Mouse (Mus musculus): Measurements from ENCODE around the gene Ect2l. TPM values are rescaled to one million over a fixed set of nuclear protein-coding genes. Genes with fewer than 3 reads are reported as not detected.

Ect2l gene
- polyA plus RNA-seq, 1 experiment from 2014 or later = 0.21 TPM

DNA sequence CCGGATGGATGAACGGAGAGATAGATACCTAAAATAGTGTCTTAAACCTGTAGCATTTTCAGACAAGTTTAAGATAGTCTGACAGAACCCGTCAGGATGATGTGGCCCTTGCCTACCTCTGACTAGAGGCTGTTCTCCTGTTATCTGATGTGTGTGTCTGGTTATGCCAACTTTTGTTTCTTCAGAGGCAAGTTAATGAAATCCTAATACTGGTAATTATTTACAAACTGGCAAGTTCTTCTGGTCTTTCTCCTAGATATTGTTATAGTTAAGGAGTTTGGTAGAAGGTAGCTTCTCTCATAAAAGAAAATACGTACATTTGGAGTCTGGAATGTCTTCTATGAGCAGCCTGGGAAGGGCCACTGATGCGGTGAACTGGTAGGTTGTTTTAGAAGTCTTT, 80.4 kb downstream of the Ect2l start:
- no peak overlapping the region for H3K27ac ChIP-seq (replicated peaks)
- no peaks in the 10 kb centered on the region for H3K4me1 ChIP-seq (replicated peaks; ENCODE audit: control insufficient read depth, insufficient read depth)
- DNase-seq (ENCODE audit: low spot score) = no peak
- H3K4me2 ChIP-seq (replicated peaks; ENCODE audit: low read depth) = no peak overlapping the region
- no peak overlapping the region for H3K4me3 ChIP-seq (ENCODE audit: low read depth, low read length)
- no peaks in the 10 kb centered on the region for H3K27me3 ChIP-seq (ENCODE audit: control insufficient read depth, insufficient read depth, low read length)
- H3K9me3 ChIP-seq (ENCODE audit: control insufficient read depth, low read length) = no peaks in the 10 kb centered on the region
- no peak for ATAC-seq (ENCODE audit: low FRiP score, low TSS enrichment)
- TF ChIP-seq CTCF (IDR thresholded peaks at IDR 0.05; ENCODE audit: low read depth) = no peak
- no peak for TF ChIP-seq EP300 (optimal IDR thresholded peaks at IDR 0.05)
- WGBS = 94% methylated on average over 5 of the region's 5 CpGs
- no peak overlapping the region for H3K9ac ChIP-seq (ENCODE audit: low read length)
- peaks cover 3% of the 10 kb centered on the region; the same call in 1 of the 2 replicates for H3K36me3 ChIP-seq (ENCODE audit: control insufficient read depth, insufficient read depth, low read length)

DNA sequence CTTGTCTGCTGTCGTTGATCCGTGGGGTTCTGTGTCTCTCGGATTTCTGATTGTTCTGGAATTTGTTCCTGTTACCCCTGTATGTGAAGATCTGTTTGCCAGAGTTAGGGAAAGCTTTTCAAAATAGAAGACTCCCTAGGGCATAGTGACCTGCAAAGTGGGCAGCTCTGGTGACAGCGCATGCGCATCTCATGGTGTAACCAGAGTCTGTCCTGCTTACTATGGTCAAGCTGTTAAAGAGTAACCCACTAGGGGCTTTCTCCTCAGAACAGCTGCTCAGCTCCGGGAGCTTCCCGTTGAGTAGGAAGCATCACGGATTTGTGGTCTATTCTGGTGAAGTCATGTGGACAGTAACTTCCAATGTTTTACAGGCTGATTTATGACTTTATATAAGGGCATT, 92.4 kb downstream of the Ect2l start:
- TF ChIP-seq CTCF (IDR thresholded peaks at IDR 0.05; ENCODE audit: low read depth) = no peak
- no peak for TF ChIP-seq EP300 (optimal IDR thresholded peaks at IDR 0.05)
- Histone ChIP-seq H3K4me1 (replicated peaks; ENCODE audit: control insufficient read depth, insufficient read depth) (no peaks in the 10 kb centered on the region), H3K27me3 (ENCODE audit: control insufficient read depth, insufficient read depth, low read length) (no peaks in the 10 kb centered on the region), H3K4me2 (replicated peaks; ENCODE audit: low read depth) (no peak overlapping the region), H3K9ac (ENCODE audit: low read length) (no peak overlapping the region), H3K4me3 (ENCODE audit: low read depth, low read length) (no peak overlapping the region), H3K27ac (replicated peaks) (no peak overlapping the region), H3K9me3 (ENCODE audit: control insufficient read depth, low read length) (no peaks in the 10 kb centered on the region), H3K36me3 (ENCODE audit: control insufficient read depth, insufficient read depth, low read length) (peaks cover 26% of the 10 kb centered on the region)
- no peak for ATAC-seq (ENCODE audit: low FRiP score, low TSS enrichment)
- 87% methylated on average over 8 of the region's 8 CpGs for WGBS
- no peak for DNase-seq (ENCODE audit: low spot score)

- no peaks in the 10 kb centered on the region for H3K4me1 ChIP-seq (replicated peaks; ENCODE audit: control insufficient read depth, insufficient read depth)
- no peak overlapping the region for H3K27ac ChIP-seq (replicated peaks)
- ATAC-seq (ENCODE audit: low FRiP score, low TSS enrichment) = no peak
- no peak overlapping the region for H3K4me3 ChIP-seq (ENCODE audit: low read depth, low read length)
- H3K9ac ChIP-seq (ENCODE audit: low read length) = no peak overlapping the region
- H3K27me3 ChIP-seq (ENCODE audit: control insufficient read depth, insufficient read depth, low read length) = no peaks in the 10 kb centered on the region
- H3K9me3 ChIP-seq (ENCODE audit: control insufficient read depth, low read length) = no peaks in the 10 kb centered on the region
- H3K4me2 ChIP-seq (replicated peaks; ENCODE audit: low read depth) = no peak overlapping the region
- no peak for DNase-seq (ENCODE audit: low spot score)
- WGBS = 78% methylated on average over 10 of the region's 10 CpGs
- TF ChIP-seq CTCF (IDR thresholded peaks at IDR 0.05; ENCODE audit: low read depth) = no peak
- TF ChIP-seq EP300 (optimal IDR thresholded peaks at IDR 0.05) = no peak
- peaks cover 3% of the 10 kb centered on the region; the same call in 1 of the 2 replicates for H3K36me3 ChIP-seq (ENCODE audit: control insufficient read depth, insufficient read depth, low read length)
These were observed 97.1 kb downstream of the Ect2l start for GRCm38 (mm10) chr10:18113473-18114093.

DNA sequence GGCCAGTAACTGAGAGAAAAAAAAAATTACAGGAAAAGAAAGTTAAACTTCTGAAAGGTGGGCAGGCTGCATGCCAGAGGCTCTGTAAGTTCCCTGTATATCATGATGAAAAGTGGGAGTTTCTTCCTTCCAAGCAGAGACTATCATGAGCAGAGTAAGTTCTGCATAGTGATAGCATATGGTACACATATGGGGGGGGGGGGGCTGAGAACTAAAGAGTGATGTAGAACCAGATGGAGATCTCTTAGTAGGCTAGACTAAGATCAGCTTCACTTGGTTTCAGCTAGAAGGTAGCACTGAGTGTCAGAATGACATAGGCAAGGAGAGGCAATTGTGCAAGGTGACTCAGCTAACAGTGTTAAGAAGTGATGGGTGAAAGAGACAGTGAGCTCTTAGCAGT, 99.8 kb downstream of the Ect2l start:
- TF ChIP-seq CTCF (IDR thresholded peaks at IDR 0.05; ENCODE audit: low read depth) = no peak
- TF ChIP-seq EP300 (optimal IDR thresholded peaks at IDR 0.05) = no peak
- Histone ChIP-seq H3K9me3 (ENCODE audit: control insufficient read depth, low read length) (no peaks in the 10 kb centered on the region), H3K9ac (ENCODE audit: low read length) (no peak overlapping the region), H3K4me3 (ENCODE audit: low read depth, low read length) (no peak overlapping the region), H3K4me1 (replicated peaks; ENCODE audit: control insufficient read depth, insufficient read depth) (no peaks in the 10 kb centered on the region), H3K4me2 (replicated peaks; ENCODE audit: low read depth) (no peak overlapping the region), H3K27me3 (ENCODE audit: control insufficient read depth, insufficient read depth, low read length) (no peaks in the 10 kb centered on the region), H3K36me3 (ENCODE audit: control insufficient read depth, insufficient read depth, low read length) (peaks cover 3% of the 10 kb centered on the region; the same call in 1 of the 2 replicates), H3K27ac (replicated peaks) (no peak overlapping the region)
- ATAC-seq (ENCODE audit: low FRiP score, low TSS enrichment) (no peak), DNase-seq (ENCODE audit: low spot score) (no peak)

GRCm38 (mm10) chr10:18107471-18107870, 103.2 kb downstream of the Ect2l start:
- ATAC-seq (ENCODE audit: low FRiP score, low TSS enrichment) (no peak), DNase-seq (ENCODE audit: low spot score) (no peak)
- WGBS = 72% methylated on average over 5 of the region's 5 CpGs
- H3K4me1 ChIP-seq (replicated peaks; ENCODE audit: control insufficient read depth, insufficient read depth) = no peaks in the 10 kb centered on the region
- H3K4me3 ChIP-seq (ENCODE audit: low read depth, low read length) = no peak overlapping the region
- H3K9ac ChIP-seq (ENCODE audit: low read length) = no peak overlapping the region
- no peaks in the 10 kb centered on the region for H3K36me3 ChIP-seq (ENCODE audit: control insufficient read depth, insufficient read depth, low read length)
- no peaks in the 10 kb centered on the region for H3K27me3 ChIP-seq (ENCODE audit: control insufficient read depth, insufficient read depth, low read length)
- H3K4me2 ChIP-seq (replicated peaks; ENCODE audit: low read depth) = no peak overlapping the region
- TF ChIP-seq CTCF (IDR thresholded peaks at IDR 0.05; ENCODE audit: low read depth) (peak; percentile 70), EP300 (optimal IDR thresholded peaks at IDR 0.05) (no peak)
- no peaks in the 10 kb centered on the region for H3K9me3 ChIP-seq (ENCODE audit: control insufficient read depth, low read length)
- no peak overlapping the region for H3K27ac ChIP-seq (replicated peaks)

GRCm38 (mm10) chr10:18102166-18102565, 108.5 kb downstream of the Ect2l start:
- no peaks in the 10 kb centered on the region for H3K4me1 ChIP-seq (replicated peaks; ENCODE audit: control insufficient read depth, insufficient read depth)
- H3K27ac ChIP-seq (replicated peaks) = no peak overlapping the region
- H3K4me3 ChIP-seq (ENCODE audit: low read depth, low read length) = no peak overlapping the region
- H3K36me3 ChIP-seq (ENCODE audit: control insufficient read depth, insufficient read depth, low read length) = no peaks in the 10 kb centered on the region
- WGBS = 57% methylated on average over 5 of the region's 5 CpGs
- H3K9me3 ChIP-seq (ENCODE audit: control insufficient read depth, low read length) = no peaks in the 10 kb centered on the region
- no peak for ATAC-seq (ENCODE audit: low FRiP score, low TSS enrichment)
- TF ChIP-seq EP300 (optimal IDR thresholded peaks at IDR 0.05) (no peak), CTCF (IDR thresholded peaks at IDR 0.05; ENCODE audit: low read depth) (peak; percentile 32)
- H3K27me3 ChIP-seq (ENCODE audit: control insufficient read depth, insufficient read depth, low read length) = no peaks in the 10 kb centered on the region
- DNase-seq (ENCODE audit: low spot score) = no peak
- H3K9ac ChIP-seq (ENCODE audit: low read length) = no peak overlapping the region
- no peak overlapping the region for H3K4me2 ChIP-seq (replicated peaks; ENCODE audit: low read depth)
